In genomic region chr17:87158597-87158996, GRCm38 (mm10) we compare ENCODE assay signal across 28 mouse cellular contexts. TPM values are rescaled to one million over a fixed set of nuclear protein-coding genes. Genes with fewer than 3 reads are reported as not detected.
DNase-seq lines count a peak whose midpoint lies in the region; ATAC-seq lines count a peak whose summit lies in the region.
"Had no signal": no experiment of that assay in that cellular context is flagged by ENCODE, and none has a peak within 500 bp of the region (broad histone marks: within the 10 kb centered on the region; RNA-seq: fewer than 3 reads in every experiment).

No protein-coding gene starts in this region.

- H3K9me3 ChIP-seq in heart, embryonic 12.5 days (replicated peaks), result no peaks in the 10 kb centered on the region
- no peaks in the 10 kb centered on the region for H3K9me3 ChIP-seq in heart, embryonic 11.5 days (replicated peaks; ENCODE audit: control insufficient read depth, low read length)
- no peaks in the 10 kb centered on the region for H3K9me3 ChIP-seq in midbrain, embryonic 11.5 days (ENCODE audit: control insufficient read depth, low read length)
- H3K9me3 ChIP-seq in midbrain, embryonic 15.5 days, result no peaks in the 10 kb centered on the region
- no peaks in the 10 kb centered on the region for H3K9me3 ChIP-seq in forebrain, embryonic 16.5 days (ENCODE audit: control insufficient read depth, low read length)
- H3K9me3 ChIP-seq: embryonic facial prominence, embryonic 10.5 days; embryonic facial prominence, embryonic 15.5 days; forebrain, embryonic 12.5 days; heart, embryonic 10.5 days; limb, embryonic 12.5 days; liver, embryonic 15.5 days; lung, embryonic 15.5 days; midbrain, embryonic 10.5 days; neural tube, embryonic 13.5 days had no signal

- intact Hi-C loops in left cerebral cortex, postnatal 36 days (cut with DNase I), result no loop called here

- no peak overlapping the region for H3K4me3 ChIP-seq in heart, embryonic 12.5 days
- no peak overlapping the region for H3K4me3 ChIP-seq in heart, embryonic 11.5 days (ENCODE audit: low read depth, low read length)
- H3K4me3 ChIP-seq in midbrain, embryonic 11.5 days (ENCODE audit: low read depth, low read length), result no peak overlapping the region
- H3K4me3 ChIP-seq in midbrain, embryonic 15.5 days, result no peak overlapping the region
- no peak overlapping the region for H3K4me3 ChIP-seq in forebrain, embryonic 16.5 days (replicated peaks; ENCODE audit: low read length)
- H3K4me3 ChIP-seq: embryonic facial prominence, embryonic 10.5 days; embryonic facial prominence, embryonic 15.5 days; forebrain, embryonic 12.5 days; heart, embryonic 10.5 days; limb, embryonic 12.5 days; liver, embryonic 15.5 days; lung, embryonic 15.5 days; midbrain, embryonic 10.5 days; neural tube, embryonic 13.5 days had no signal

- H3K4me1 ChIP-seq in heart, embryonic 12.5 days (replicated peaks), result peaks cover 15% of the 10 kb centered on the region; the same call in 1 of the 2 replicates
- H3K4me1 ChIP-seq in heart, embryonic 11.5 days (ENCODE audit: control insufficient read depth, insufficient read depth, low read length), result peaks cover 7% of the 10 kb centered on the region
- no peaks in the 10 kb centered on the region for H3K4me1 ChIP-seq in midbrain, embryonic 11.5 days (ENCODE audit: control insufficient read depth, insufficient read depth, low read length)
- H3K4me1 ChIP-seq in midbrain, embryonic 15.5 days, result no peaks in the 10 kb centered on the region
- H3K4me1 ChIP-seq in forebrain, embryonic 16.5 days (replicated peaks; ENCODE audit: control insufficient read depth, insufficient read depth, low read length), result no peaks in the 10 kb centered on the region
- H3K4me1 ChIP-seq: forebrain, embryonic 12.5 days; midbrain, embryonic 10.5 days; neural tube, embryonic 13.5 days had no signal

- H3K27me3 ChIP-seq in heart, embryonic 12.5 days (replicated peaks), result no peaks in the 10 kb centered on the region
- no peaks in the 10 kb centered on the region for H3K27me3 ChIP-seq in heart, embryonic 11.5 days (ENCODE audit: control insufficient read depth, insufficient read depth, low read length)
- no peaks in the 10 kb centered on the region for H3K27me3 ChIP-seq in midbrain, embryonic 11.5 days (ENCODE audit: control insufficient read depth, insufficient read depth, low read length)
- no peaks in the 10 kb centered on the region for H3K27me3 ChIP-seq in midbrain, embryonic 15.5 days (replicated peaks)
- H3K27me3 ChIP-seq in forebrain, embryonic 16.5 days (replicated peaks; ENCODE audit: control insufficient read depth, insufficient read depth, low read length), result no peaks in the 10 kb centered on the region
- H3K27me3 ChIP-seq: embryonic facial prominence, embryonic 15.5 days; forebrain, embryonic 12.5 days; limb, embryonic 12.5 days; liver, embryonic 15.5 days; lung, embryonic 15.5 days; neural tube, embryonic 13.5 days had no signal

- peak; percentile 44 for DNase-seq in midbrain, embryonic 11.5 days (ENCODE audit: low spot score, missing footprints)
- no peak for DNase-seq in left cerebral cortex, postnatal 36 days (ENCODE audit: low spot score in 2 of 2)
- DNase-seq: adrenal gland, adult 2 months; adrenal gland, postnatal 36 days; cerebellum, adult 18-20 months; cerebellum, postnatal 14 days; gastrocnemius, postnatal 10 days; heart, postnatal 10 days; kidney, adult 9 months; kidney, postnatal 10 days; layer of hippocampus, adult 9-11 months; lung, postnatal 4 days had no signal

- no peak overlapping the region for H3K4me2 ChIP-seq in heart, embryonic 12.5 days
- H3K4me2 ChIP-seq in heart, embryonic 11.5 days, result no peak overlapping the region
- H3K4me2 ChIP-seq in midbrain, embryonic 11.5 days, result no peak overlapping the region
- no peak overlapping the region for H3K4me2 ChIP-seq in midbrain, embryonic 15.5 days
- H3K4me2 ChIP-seq in forebrain, embryonic 16.5 days (ENCODE audit: low read length), result no peak overlapping the region
- H3K4me2 ChIP-seq: embryonic facial prominence, embryonic 15.5 days; forebrain, embryonic 12.5 days; hindbrain, embryonic 14.5 days; limb, embryonic 12.5 days; liver, embryonic 15.5 days; lung, embryonic 15.5 days; neural tube, embryonic 13.5 days had no signal

- H3K27ac ChIP-seq in heart, embryonic 12.5 days (ENCODE audit: poor library complexity, severe bottlenecking), result no peak overlapping the region
- no peak overlapping the region for H3K27ac ChIP-seq in heart, embryonic 11.5 days (ENCODE audit: low read depth, low read length)
- H3K27ac ChIP-seq in midbrain, embryonic 11.5 days (ENCODE audit: low read depth, low read length), result no peak overlapping the region
- no peak overlapping the region for H3K27ac ChIP-seq in midbrain, embryonic 15.5 days
- H3K27ac ChIP-seq in forebrain, embryonic 16.5 days (ENCODE audit: low read length), result no peak overlapping the region
- H3K27ac ChIP-seq: embryonic facial prominence, embryonic 10.5 days; embryonic facial prominence, embryonic 15.5 days; forebrain, embryonic 12.5 days; heart, embryonic 10.5 days; hindbrain, embryonic 14.5 days; limb, embryonic 12.5 days; liver, embryonic 15.5 days; lung, embryonic 15.5 days; midbrain, embryonic 10.5 days; neural tube, embryonic 13.5 days had no signal

- ATAC-seq in heart, embryonic 12.5 days (ENCODE audit: insufficient number of reproducible peaks, low FRiP score), result peak; percentile 61
- no peak for ATAC-seq in heart, embryonic 11.5 days (replicated peaks; ENCODE audit: insufficient number of reproducible peaks, low FRiP score, low TSS enrichment)
- ATAC-seq in midbrain, embryonic 11.5 days (ENCODE audit: low FRiP score), result no peak
- no peak for ATAC-seq in midbrain, embryonic 15.5 days (replicated peaks)
- peak; percentile 19; the same call in 1 of the 2 replicates for ATAC-seq in megakaryocyte, adult 5-6 weeks (ENCODE audit: poor library complexity, severe bottlenecking)
- no peak for ATAC-seq in forebrain, embryonic 16.5 days
- ATAC-seq: activated CD4-positive, CD25-positive, alpha-beta regulatory T cell, adult 4 months had no signal

- no peaks in the 10 kb centered on the region for H3K36me3 ChIP-seq in heart, embryonic 12.5 days
- H3K36me3 ChIP-seq in heart, embryonic 11.5 days (ENCODE audit: control insufficient read depth, insufficient read depth, low read length), result no peaks in the 10 kb centered on the region
- no peaks in the 10 kb centered on the region for H3K36me3 ChIP-seq in midbrain, embryonic 11.5 days (ENCODE audit: control insufficient read depth, insufficient read depth, low read length)
- H3K36me3 ChIP-seq in midbrain, embryonic 15.5 days (replicated peaks), result no peaks in the 10 kb centered on the region
- H3K36me3 ChIP-seq in forebrain, embryonic 16.5 days (ENCODE audit: control insufficient read depth, insufficient read depth), result no peaks in the 10 kb centered on the region
- H3K36me3 ChIP-seq: embryonic facial prominence, embryonic 10.5 days; embryonic facial prominence, embryonic 15.5 days; forebrain, embryonic 12.5 days; heart, embryonic 10.5 days; limb, embryonic 12.5 days; liver, embryonic 15.5 days; lung, embryonic 15.5 days; midbrain, embryonic 10.5 days; neural tube, embryonic 13.5 days had no signal

- H3K9ac ChIP-seq in heart, embryonic 12.5 days, result no peak overlapping the region
- no peak overlapping the region for H3K9ac ChIP-seq in heart, embryonic 11.5 days (ENCODE audit: low read depth, low read length)
- H3K9ac ChIP-seq in midbrain, embryonic 11.5 days (ENCODE audit: low read length), result no peak overlapping the region
- no peak overlapping the region for H3K9ac ChIP-seq in midbrain, embryonic 15.5 days
- no peak overlapping the region for H3K9ac ChIP-seq in forebrain, embryonic 16.5 days (replicated peaks; ENCODE audit: low read depth, low read length)
- H3K9ac ChIP-seq: embryonic facial prominence, embryonic 15.5 days; forebrain, embryonic 12.5 days; hindbrain, embryonic 14.5 days; limb, embryonic 12.5 days; liver, embryonic 15.5 days; lung, embryonic 15.5 days; neural tube, embryonic 13.5 days had no signal

- WGBS in heart, embryonic 12.5 days, result 58% methylated on average over 14 of the region's 14 CpGs
- WGBS in heart, embryonic 11.5 days (ENCODE audit: insufficient replicate concordance), result 65% methylated on average over 14 of the region's 14 CpGs
- WGBS in midbrain, embryonic 11.5 days, result 94% methylated on average over 14 of the region's 14 CpGs
- 94% methylated on average over 14 of the region's 14 CpGs for WGBS in midbrain, embryonic 15.5 days
- WGBS in forebrain, embryonic 16.5 days, result 92% methylated on average over 14 of the region's 14 CpGs

RNA-seq across cellular contexts. Expression of gene Socs5, which starts 51.1 kb away (rescaled TPM):
- 13.5 and 17.0 TPM in 2 replicates for polyA plus RNA-seq in heart, embryonic 12.5 days (2016; fragmentation: Nextera tagmentation; extraction: Ambion mirVana)
- 11.2 and 11.9 TPM in 2 replicates for polyA plus RNA-seq in heart, embryonic 11.5 days (2014; fragmentation: Nextera tagmentation; extraction: Ambion mirVana)
- 13.0 and 15.5 TPM in 2 replicates for polyA plus RNA-seq in midbrain, embryonic 11.5 days (2014; fragmentation: Nextera tagmentation; extraction: Ambion mirVana)
- 14.8 and 16.2 TPM in 2 replicates for polyA plus RNA-seq in midbrain, embryonic 15.5 days (2015; fragmentation: Nextera tagmentation; extraction: Ambion mirVana)
- 1.8 and 3.0 TPM in 2 replicates for total RNA-seq in megakaryocyte, adult 5-6 weeks (2015)
- 1.2 TPM in 2 replicates for total RNA-seq in megakaryocyte, adult 5-6 weeks (2017)
- 100 to 1,000 TPM; 112 to 120 TPM for total RNA-seq in left cerebral cortex, postnatal 36 days (2021)
- polyA plus RNA-seq in forebrain, embryonic 16.5 days (2015; fragmentation: Nextera tagmentation; extraction: Ambion mirVana), result 11.7 and 12.6 TPM in 2 replicates

Comparison
In these comparisons a context has a peak if more than half of its experiments do, and no peak if none do; other contexts are left out.
1. ATAC-seq: peak in heart, embryonic 12.5 days (single experiment) and megakaryocyte, adult 5-6 weeks (single experiment); none in heart, embryonic 11.5 days (single experiment), midbrain, embryonic 11.5 days (single experiment), midbrain, embryonic 15.5 days (single experiment) and forebrain, embryonic 16.5 days (single experiment).